Mouse (Mus musculus) kidney, postnatal 0 days (tissue): ENCODE data around the gene Prr3. TPM values are rescaled to one million over a fixed set of nuclear protein-coding genes. Genes with fewer than 3 reads are reported as not detected.

Source experiments
- ATAC-seq: fragments of 200-750 bp; cut with Nextera tagmentation; replicated peaks from 2 replicates; pipeline ENCODE4 v1.8.0; 2017; ENCODE audit warnings: low read depth, moderate number of reproducible peaks, moderate TSS enrichment, moderate library complexity; ENCODE audit not compliant: low FRiP score
- DNase-seq: peaks from one replicate; pipeline ENCODE4 v3.0.0-alpha.2; 2016; ENCODE audit warnings: low spot score
- H3K27ac ChIP-seq: fragments of 300-500 bp; sonication (generic); 2 replicates; pipeline ENCODE4 v1.5.1; 2014; ENCODE audit warnings: mild to moderate bottlenecking
- H3K27me3 ChIP-seq: fragments of 300-500 bp; sonication (generic); 2 replicates; pipeline ENCODE4 v1.6.1; 2014; ENCODE audit warnings: low read length, mixed read lengths; ENCODE audit not compliant: insufficient read depth
- H3K36me3 ChIP-seq: fragments of 300-500 bp; sonication (generic); 2 replicates; pipeline ENCODE4 v1.6.1; 2014; ENCODE audit warnings: low read length, mixed read lengths; ENCODE audit not compliant: insufficient read depth
- H3K4me1 ChIP-seq: fragments of 300-500 bp; sonication (generic); replicated peaks from 2 replicates; pipeline ENCODE4 v1.6.1; 2014; ENCODE audit warnings: antibody characterized with exemption, low read length, mixed read lengths; ENCODE audit not compliant: insufficient read depth
- H3K4me2 ChIP-seq: fragments of 300-500 bp; sonication (generic); 2 replicates; pipeline ENCODE4 v1.6.1; 2014; ENCODE audit warnings: mild to moderate bottlenecking, low read length, moderate library complexity, mixed read lengths
- H3K4me3 ChIP-seq: fragments of 300-500 bp; sonication (generic); replicated peaks from 2 replicates; pipeline ENCODE4 v1.5.1; 2014; ENCODE audit warnings: low read depth, low read length
- H3K9ac ChIP-seq: fragments of 300-500 bp; sonication (generic); 2 replicates; pipeline ENCODE4 v1.6.1; 2014; ENCODE audit warnings: low read depth, low read length
- H3K9me3 ChIP-seq: fragments of 300-500 bp; sonication (generic); replicated peaks from 2 replicates; pipeline ENCODE4 v1.6.1; 2016; ENCODE audit warnings: low read length, inconsistent platforms, mixed read lengths
- CTCF ChIP-seq: IDR thresholded peaks from 2 replicates; pipeline ENCODE4 v1.5.1; 2016; ENCODE audit warnings: antibody characterized with exemption, low read depth, mild to moderate bottlenecking, moderate library complexity
- WGBS: fragments of 180-500 bp; shearing (Covaris S2); extraction: QIAGEN DNeasy Blood & Tissue Kit; methylation state at CpG from one replicate; pipeline ENCODE4 v1.1.7; 2014; 5-methylcytosine and 5-hydroxymethylcytosine counted together
- polyA plus RNA-seq: library from polyadenylated mRNA; unstranded; fragments of >200 nt; fragmentation: Nextera tagmentation; extraction: Ambion mirVana; gene quantifications from 2 replicates; pipeline ENCODE4 v1.2.1, GENCODE M21; 2015

Prr3 gene
- polyA plus RNA-seq, 1 experiment from 2014 or later: 29.3 TPM

DNA sequence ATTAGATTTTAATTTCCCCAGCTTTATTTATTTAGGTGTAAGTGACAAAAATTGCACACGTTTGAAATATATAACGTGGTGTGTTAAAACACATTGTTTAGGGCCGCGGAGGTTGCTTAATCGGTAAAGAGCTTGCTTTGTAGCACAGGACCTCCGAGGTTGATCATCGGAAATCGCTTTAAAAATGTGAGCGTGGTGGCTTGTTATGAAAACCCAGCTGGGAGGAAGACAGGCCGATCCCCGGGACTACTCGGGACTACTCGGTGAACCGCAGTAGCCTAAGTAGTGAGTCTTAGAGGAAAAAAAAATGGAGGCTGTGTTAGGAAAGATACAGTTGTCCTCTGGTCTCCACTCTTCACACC is 14.8 kb upstream of the Prr3 start:
- no peak for TF ChIP-seq CTCF
- Histone ChIP-seq H3K27ac (peak overlapping the region; percentile 25; the same call in 1 of the 2 replicates), H3K4me1 (no peaks in the 10 kb centered on the region), H3K27me3 (no peaks in the 10 kb centered on the region), H3K4me3 (peak overlapping the region; percentile 37), H3K4me2 (peak overlapping the region; percentile 65), H3K9me3 (no peaks in the 10 kb centered on the region), H3K9ac (peak overlapping the region; percentile 57), H3K36me3 (no peaks in the 10 kb centered on the region)
- under 1% methylated on average over 14 of the region's 14 CpGs for WGBS
- peak; percentile 27 for DNase-seq
- ATAC-seq: no peak

DNA sequence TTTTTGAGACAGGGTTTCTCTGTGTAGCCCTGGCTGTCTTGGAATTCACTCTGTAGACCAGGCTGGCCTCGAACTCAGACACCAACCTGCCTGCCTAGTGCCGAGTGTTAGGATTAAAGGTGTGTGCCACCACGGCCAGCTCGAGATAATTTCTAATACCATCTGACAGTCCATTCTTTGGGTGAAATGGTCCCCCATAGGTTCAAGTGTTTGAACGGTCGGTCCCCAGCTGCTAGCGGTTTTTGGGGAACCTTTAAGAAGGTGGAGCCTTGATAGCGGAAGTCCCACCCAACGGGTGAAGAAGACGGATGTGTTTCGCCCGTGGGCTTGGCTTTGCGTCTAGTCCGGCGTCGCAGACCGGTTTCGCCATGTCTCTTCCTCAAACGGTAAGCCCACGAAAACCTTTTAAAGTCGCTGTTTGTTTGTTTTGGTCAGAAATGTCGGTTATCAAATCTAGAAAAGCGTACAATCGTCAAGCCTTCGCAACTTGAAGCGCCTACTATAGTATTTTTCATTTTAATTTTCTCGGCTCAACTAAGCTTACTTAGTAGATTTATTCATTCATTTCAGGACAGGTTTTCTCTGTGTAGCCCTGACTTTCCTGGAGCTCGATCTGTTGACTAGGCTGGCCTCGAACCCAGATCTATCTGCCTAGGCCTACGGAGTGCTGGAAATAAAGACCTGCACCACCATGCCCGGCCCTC is 14.3 kb upstream of the Prr3 start:
- peak overlapping the region; percentile 37 for H3K4me3 ChIP-seq
- DNase-seq (peak; percentile 91), ATAC-seq (peak; percentile 58)
- no peak for TF ChIP-seq CTCF
- peak overlapping the region; percentile 65 for H3K4me2 ChIP-seq
- peak overlapping the region; percentile 25; the same call in 1 of the 2 replicates for H3K27ac ChIP-seq
- H3K9me3 ChIP-seq: no peaks in the 10 kb centered on the region
- 0 out of 2 replicates have a peak, but pooled peaks cover 5% of the 10 kb centered on the region for H3K36me3 ChIP-seq
- WGBS: 2% methylated on average over 31 of the region's 31 CpGs
- H3K27me3 ChIP-seq: no peaks in the 10 kb centered on the region
- no peaks in the 10 kb centered on the region for H3K4me1 ChIP-seq
- peak overlapping the region; percentile 57 for H3K9ac ChIP-seq

DNA sequence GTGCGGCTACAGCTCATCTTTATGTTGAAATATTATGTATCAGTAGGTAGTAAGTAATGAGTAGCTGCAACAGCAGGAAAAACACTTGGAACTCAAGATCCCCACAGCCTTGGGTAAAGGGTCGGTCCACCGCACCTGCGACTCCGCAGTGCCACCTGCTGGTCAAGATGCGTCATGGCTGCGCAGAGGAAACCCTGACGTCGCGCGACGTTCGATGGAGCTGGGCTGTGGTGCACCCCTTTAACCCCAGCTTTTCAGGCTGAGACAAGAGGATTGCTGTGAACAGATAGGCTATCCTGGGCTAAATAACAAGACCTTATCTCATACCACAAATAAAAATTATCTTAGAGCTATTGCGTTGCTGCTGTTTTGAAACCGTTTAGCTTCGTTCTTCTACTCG is 13.6 kb upstream of the Prr3 start:
- Histone ChIP-seq H3K9ac (no peak overlapping the region), H3K9me3 (no peaks in the 10 kb centered on the region), H3K27ac (no peak overlapping the region), H3K4me3 (peak overlapping the region; percentile 37), H3K36me3 (peaks cover 11% of the 10 kb centered on the region), H3K27me3 (no peaks in the 10 kb centered on the region), H3K4me1 (no peaks in the 10 kb centered on the region), H3K4me2 (peak overlapping the region; percentile 65)
- 5% methylated on average over 17 of the region's 17 CpGs for WGBS
- DNase-seq (peak; percentile 85), ATAC-seq (peak; percentile 58)
- peak; percentile 99 for TF ChIP-seq CTCF

- no peak for ATAC-seq
- no peak overlapping the region for H3K9ac ChIP-seq
- H3K36me3 ChIP-seq: peaks cover 20% of the 10 kb centered on the region
- no peak overlapping the region for H3K4me2 ChIP-seq
- 29% methylated on average over 10 of the region's 10 CpGs for WGBS
- no peak overlapping the region for H3K27ac ChIP-seq
- H3K4me3 ChIP-seq: no peak overlapping the region
- no peak for TF ChIP-seq CTCF
- H3K9me3 ChIP-seq: no peaks in the 10 kb centered on the region
- H3K4me1 ChIP-seq: no peaks in the 10 kb centered on the region
- H3K27me3 ChIP-seq: no peaks in the 10 kb centered on the region
- peak; percentile 65 for DNase-seq
Measured at GRCm38 (mm10) chr17:35991781-35992180, 11.7 kb upstream of the Prr3 start.

GRCm38 (mm10) chr17:35981776-35982175 is 1.7 kb upstream of the Prr3 start:
- no peaks in the 10 kb centered on the region for H3K27me3 ChIP-seq
- H3K9ac ChIP-seq: no peak overlapping the region
- no peak for TF ChIP-seq CTCF
- no peak overlapping the region for H3K27ac ChIP-seq
- H3K36me3 ChIP-seq: peaks cover 28% of the 10 kb centered on the region
- H3K4me1 ChIP-seq: peaks cover 12% of the 10 kb centered on the region; the same call in 1 of the 2 replicates
- DNase-seq (no peak), ATAC-seq (no peak)
- no peaks in the 10 kb centered on the region for H3K9me3 ChIP-seq
- 95% methylated on average over 9 of the region's 9 CpGs for WGBS
- H3K4me3 ChIP-seq: no peak overlapping the region
- no peak overlapping the region for H3K4me2 ChIP-seq

DNA sequence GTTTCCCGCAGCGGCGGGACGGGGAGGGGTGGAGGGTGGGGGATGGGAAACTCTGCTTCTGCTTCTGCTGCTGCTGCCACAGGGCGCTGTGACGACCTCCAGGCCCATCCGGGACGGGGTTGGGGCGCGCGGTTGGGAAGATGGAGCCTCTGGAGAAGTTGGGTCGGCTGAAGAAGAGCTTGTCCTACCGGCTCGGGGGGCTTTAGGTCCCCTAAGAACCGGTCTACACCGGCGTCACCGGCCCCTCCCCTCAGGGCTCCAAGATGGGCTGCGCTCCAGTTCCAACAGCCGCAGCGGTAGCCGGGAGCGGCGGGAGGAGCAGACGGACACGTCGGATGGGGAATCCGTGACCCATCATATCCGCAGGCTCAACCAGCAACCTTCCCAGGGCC is 323 bp upstream of the Prr3 start:
- Histone ChIP-seq H3K27ac (peak overlapping the region; percentile 97), H3K9me3 (no peaks in the 10 kb centered on the region), H3K4me3 (peak overlapping the region; percentile 95), H3K9ac (peak overlapping the region; percentile 71), H3K4me2 (peak overlapping the region; percentile 84), H3K4me1 (peaks cover 12% of the 10 kb centered on the region; the same call in 1 of the 2 replicates), H3K27me3 (no peaks in the 10 kb centered on the region), H3K36me3 (peaks cover 20% of the 10 kb centered on the region)
- DNase-seq: peak; percentile 48
- TF ChIP-seq CTCF: no peak
- peak; percentile 26 for ATAC-seq
- WGBS: 0% methylated on average over 29 of the region's 29 CpGs
